Mouse (Mus musculus): ENCODE data around the gene Ssbp4.

The Ssbp4 gene

GRCm38 (mm10) chr8:70608749-70609367 is at the start of gene Ssbp4:
Ssbp4 (minus strand) TSS chr8:70608872.
- DNase-seq (ENCODE audit: low spot score), result no peak

- DNase-seq (ENCODE audit: low spot score), result no peak
Observed at GRCm38 (mm10) chr8:70657739-70658138, 49.1 kb upstream of the Ssbp4 start.

GRCm38 (mm10) chr8:70657214-70657613 is 48.5 kb upstream of the Ssbp4 start:
- DNase-seq (ENCODE audit: low spot score), result no peak

GRCm38 (mm10) chr8:70656193-70656790 is 47.6 kb upstream of the Ssbp4 start:
- DNase-seq (ENCODE audit: low spot score), result no peak

DNA sequence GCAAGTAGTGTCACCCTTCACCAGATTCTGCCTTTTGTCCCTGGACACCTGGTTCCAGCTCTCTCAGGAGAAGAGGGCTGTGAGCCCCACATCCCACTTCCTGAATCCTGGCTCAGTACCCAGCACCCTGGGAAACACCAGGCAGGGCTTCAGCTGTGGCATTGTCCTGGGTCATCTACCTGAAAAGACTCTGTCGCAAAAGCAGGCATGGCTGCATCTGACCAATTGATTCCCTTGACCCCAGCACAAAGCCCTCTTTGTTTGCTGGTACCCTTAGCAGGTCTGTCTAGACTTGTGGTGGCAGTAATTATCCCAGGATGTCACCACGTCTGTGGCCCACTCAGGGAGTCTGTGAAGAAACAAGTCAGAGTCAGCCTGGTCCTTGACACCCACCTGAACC is 46.8 kb upstream of the Ssbp4 start:
- DNase-seq (ENCODE audit: low spot score), result no peak

- DNase-seq (ENCODE audit: low spot score), result no peak
Observed at GRCm38 (mm10) chr8:70654121-70654520, 45.4 kb upstream of the Ssbp4 start.

DNA sequence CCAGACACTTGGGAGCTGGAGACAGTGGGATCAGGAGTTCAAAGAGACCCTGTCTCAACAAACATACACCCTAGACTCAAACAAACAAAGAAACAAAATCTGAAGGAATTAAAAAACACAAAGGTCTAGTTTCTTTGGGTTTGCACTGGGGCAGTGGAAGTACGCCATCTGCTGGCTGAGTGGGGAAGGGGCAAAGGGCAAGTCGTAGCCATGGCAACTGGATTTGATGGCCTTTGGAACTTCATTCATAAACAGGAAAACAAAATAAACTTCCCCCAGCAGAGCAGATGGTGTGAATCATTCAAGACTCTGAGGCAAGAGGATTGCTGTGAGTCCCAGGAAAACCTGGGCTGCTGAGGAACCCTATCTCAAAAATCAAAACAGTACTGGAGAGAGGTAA is 44.6 kb upstream of the Ssbp4 start:
- peak; percentile 68 for DNase-seq (ENCODE audit: low spot score)

DNA sequence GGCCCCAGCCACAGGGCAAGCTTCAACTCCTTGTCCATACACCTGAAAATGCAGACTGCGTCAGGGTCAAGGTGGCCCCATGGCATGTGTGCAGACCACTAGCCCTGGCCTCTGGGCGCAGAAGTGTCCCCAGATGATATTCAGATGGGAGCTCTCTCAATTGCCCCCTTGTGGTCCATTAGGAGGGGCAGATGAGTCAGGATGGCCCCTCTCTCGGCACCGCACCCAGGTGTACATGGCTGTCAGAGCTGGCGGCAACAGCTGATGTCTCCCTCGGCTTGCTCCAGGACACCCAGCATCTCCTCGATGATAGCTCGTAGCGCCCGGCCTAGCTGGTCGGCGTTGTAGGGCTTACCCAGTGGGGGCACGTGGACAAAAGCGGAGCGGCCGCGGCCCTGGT is 41.7 kb upstream of the Ssbp4 start:
- DNase-seq (ENCODE audit: low spot score), result no peak

GRCm38 (mm10) chr8:70649324-70649723 is 40.7 kb upstream of the Ssbp4 start:
- peak; percentile 61 for DNase-seq (ENCODE audit: low spot score)

GRCm38 (mm10) chr8:70648921-70649320 is 40.2 kb upstream of the Ssbp4 start:
- DNase-seq (ENCODE audit: low spot score), result no peak

DNA sequence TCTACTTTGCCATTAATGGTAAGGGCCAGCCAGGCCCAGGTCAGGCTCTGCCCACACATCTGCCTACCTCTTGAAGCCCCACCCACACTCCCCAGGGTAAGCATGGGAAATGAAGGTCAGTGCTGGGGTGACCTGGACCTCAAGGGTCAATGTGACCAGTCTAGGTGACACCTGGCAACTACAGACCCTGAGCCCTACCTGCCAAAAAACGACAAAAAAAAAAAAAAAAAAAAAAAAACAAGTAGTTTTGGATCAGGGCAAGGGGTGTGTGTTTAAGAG is 39.4 kb upstream of the Ssbp4 start:
- DNase-seq (ENCODE audit: low spot score), result no peak

DNA sequence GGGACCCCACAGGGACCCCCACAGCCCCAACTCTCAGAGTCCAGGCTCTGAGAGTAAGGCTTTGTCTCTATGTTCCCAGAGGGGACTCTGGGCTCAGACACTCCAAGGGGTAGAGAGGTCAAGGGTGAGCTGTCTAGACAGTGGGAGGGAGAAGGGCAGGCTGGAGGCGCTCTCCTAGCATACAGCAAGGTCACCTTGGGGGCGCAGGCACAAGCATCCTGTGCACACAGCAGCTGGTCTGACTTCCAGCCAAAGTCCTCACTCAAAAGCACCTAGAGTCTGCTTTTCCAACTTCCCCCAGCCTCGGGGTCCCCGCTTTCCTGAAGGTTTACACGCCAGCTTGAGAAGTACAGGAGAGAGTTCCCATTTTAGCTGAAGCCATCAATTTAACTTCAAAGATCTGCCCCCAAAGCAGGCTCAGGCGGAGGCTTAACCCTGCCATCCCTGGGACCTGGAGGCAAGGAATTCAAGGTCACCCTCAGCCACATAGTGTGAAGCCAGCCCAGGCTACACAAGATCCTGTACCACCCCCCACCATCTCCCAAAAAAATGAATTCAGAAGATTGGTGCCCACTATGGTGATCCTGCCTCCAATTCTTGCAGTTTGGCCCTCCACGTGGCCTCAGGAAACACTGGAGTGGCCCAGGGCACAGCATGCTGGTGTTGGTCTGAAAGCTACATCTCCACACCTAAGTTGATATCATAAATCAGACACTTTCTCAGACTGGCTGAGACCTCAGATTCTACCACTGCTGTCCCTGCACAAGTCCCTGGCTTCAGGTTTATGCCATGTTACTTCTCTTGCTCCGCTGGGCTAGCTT is 38.9 kb upstream of the Ssbp4 start:
- peak; percentile 66 for DNase-seq (ENCODE audit: low spot score)

DNA sequence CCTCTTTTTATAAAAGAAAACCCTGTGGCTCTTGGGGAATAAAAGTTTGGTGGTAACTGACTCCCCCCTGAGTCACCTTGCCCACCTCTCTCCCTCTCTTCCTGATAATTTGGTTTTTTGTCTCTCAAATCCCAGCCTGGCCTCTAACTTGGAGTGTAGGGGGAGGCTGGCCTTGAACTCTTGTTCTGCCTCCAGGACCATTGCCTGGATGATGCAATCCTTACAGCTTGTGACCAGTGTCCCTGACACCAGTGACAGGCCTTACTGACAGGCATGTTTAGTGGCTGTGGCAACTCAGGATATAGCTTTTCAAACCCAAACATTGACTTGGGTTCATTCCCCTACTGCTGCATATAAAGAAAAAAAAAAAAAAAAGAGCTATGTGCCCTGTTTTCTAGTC is 38.1 kb upstream of the Ssbp4 start:
- no peak for DNase-seq (ENCODE audit: low spot score)

- no peak for DNase-seq (ENCODE audit: low spot score)
Observed at GRCm38 (mm10) chr8:70646369-70646768, 37.7 kb upstream of the Ssbp4 start.

- no peak for DNase-seq (ENCODE audit: low spot score)
Observed at GRCm38 (mm10) chr8:70645501-70646224, 37.0 kb upstream of the Ssbp4 start.

GRCm38 (mm10) chr8:70644065-70644464 is 35.4 kb upstream of the Ssbp4 start:
- DNase-seq (ENCODE audit: low spot score), result no peak

DNA sequence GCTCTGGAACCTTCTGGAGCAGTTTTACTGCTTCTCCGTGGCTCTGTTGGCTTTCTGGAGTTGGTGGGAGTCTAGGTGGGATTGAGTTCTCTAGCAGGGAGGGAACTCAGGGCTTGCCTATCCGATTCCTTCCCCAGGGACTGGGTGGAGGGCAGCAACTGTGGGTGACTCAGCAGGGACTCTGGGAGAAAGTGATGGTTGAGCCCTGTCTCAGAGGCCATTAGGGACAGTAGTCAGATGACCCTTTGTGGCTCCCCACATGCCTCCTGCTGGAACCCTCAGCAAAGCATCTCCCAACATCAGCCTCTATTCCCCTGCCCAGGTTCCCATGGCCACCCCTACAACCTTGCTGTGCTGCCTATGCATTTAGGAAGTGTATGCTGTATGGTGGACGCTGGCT is 34.3 kb upstream of the Ssbp4 start:
- no peak for DNase-seq (ENCODE audit: low spot score)

DNA sequence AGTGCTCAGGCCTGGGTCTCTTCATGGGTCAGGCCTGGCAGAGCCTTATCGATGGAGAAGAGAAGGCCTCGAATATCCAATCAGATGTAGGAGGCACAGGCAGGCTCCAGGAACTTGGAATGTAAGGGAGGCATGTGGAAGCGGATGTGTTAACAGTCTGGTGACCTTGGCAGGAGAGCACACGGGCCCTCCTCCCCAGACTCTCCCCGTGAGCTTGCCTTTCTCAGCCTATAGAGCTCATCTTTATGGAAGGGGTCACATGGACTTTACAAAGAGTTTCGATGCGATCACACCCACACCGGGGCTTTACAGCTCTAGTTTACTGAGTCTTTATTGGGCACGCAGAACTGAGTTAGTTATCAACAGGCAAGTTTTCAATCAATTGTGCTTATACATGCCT is 30.1 kb upstream of the Ssbp4 start:
- DNase-seq (ENCODE audit: low spot score), result no peak

GRCm38 (mm10) chr8:70636838-70637237 is 28.2 kb upstream of the Ssbp4 start:
- peak; percentile 52 for DNase-seq (ENCODE audit: low spot score)

DNA sequence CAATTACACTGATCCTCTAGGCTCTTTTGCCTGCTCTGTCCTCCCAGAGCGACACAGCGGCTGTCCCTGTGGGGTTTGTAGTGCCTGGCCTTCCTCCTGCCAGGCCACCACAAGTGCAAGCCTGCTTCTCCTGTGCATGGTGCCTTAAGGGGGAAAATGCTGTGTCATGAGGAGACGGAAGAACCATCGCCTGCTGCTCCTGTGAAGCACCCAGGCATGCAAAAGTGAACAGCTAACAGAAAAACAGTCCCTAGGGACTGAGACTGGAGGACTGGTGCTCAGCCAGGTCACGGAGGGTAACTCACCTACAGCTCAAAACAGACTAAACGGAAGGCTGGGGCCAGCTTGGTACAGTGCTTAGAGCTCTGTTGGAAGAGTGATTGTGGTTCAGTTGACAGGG is 26.9 kb upstream of the Ssbp4 start:
- peak; percentile 54 for DNase-seq (ENCODE audit: low spot score)

- DNase-seq (ENCODE audit: low spot score), result no peak
Observed at GRCm38 (mm10) chr8:70634066-70634465, 25.4 kb upstream of the Ssbp4 start.

GRCm38 (mm10) chr8:70632346-70632892 is 23.7 kb upstream of the Ssbp4 start, which contains the start of gene Gdf15:
Gdf15 (minus strand) TSS chr8:70632456.
- DNase-seq (ENCODE audit: low spot score), result peak; percentile 84
